Mouse (Mus musculus) small intestine, adult 2 months (tissue): ENCODE measurements around the gene Igfn1.

ENCODE experiments used
- CTCF ChIP-seq: fragments of 200-500 bp; IDR thresholded peaks from 2 replicates; pipeline ENCODE4 v1.5.1; 2012; ENCODE audit warnings: low read depth, mild to moderate bottlenecking, control low read depth, inconsistent platforms, low read length, moderate library complexity, mixed read lengths; ENCODE audit not compliant: insufficient replicate concordance, insufficient read length; ENCODE audit errors: extremely low read depth
- POLR2A ChIP-seq: fragments of 200-500 bp; IDR thresholded peaks from 2 replicates; pipeline ENCODE4 v1.6.1; 2012; ENCODE audit warnings: low read depth, mild to moderate bottlenecking, control low read depth, inconsistent platforms, low read length, moderate library complexity

DNA sequence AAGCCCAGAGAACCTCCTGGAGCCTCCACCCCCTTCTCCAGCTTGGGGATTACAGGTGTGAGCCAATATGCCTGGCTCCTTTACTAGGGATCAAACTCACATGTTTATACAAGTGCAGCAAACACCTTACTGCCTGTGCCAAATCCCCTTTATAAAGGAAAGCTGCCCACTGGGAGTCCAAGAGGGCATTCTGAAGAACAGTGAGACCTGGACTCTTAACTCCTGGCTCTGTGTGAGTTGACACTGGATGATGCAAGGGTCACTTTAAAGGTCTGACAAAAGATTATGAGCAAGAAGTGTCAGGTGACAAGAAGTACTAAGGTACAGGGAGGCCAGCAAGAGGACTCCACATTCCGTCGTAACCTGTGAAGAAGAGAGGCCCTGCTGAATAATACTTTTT is 4.7 kb downstream of the Igfn1 start:
- TF ChIP-seq CTCF (no peak), POLR2A (no peak)
